Mouse (Mus musculus) right cerebral cortex, postnatal 36 days (tissue): ENCODE results near the gene Osm.

Source experiments
- DNase-seq, 2 experiments: peaks; one replicate each; pipeline ENCODE4 v3.0.0; 2022; ENCODE audit warnings: low spot score in 2 of 2, mixed read lengths in 1 of 2

Osm gene

DNA sequence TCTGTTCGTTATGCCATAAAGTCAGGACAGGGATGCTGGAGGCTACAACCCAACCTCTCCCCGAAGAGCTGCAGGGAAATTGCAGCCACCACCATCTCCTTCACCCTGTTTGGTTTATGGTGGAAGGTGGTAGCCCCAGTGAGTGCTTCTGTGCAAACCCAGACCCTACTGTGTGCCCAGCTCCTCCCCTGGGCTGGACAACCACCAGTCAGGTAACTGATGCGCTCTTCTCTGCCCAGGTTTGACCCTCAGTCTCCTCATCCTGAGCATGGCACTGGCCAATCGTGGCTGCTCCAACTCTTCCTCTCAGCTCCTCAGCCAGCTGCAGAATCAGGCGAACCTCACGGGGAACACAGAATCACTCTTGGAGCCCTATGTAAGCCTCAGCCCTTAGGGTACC lies 1.9 kb downstream of the Osm start:
- no peak for DNase-seq

DNA sequence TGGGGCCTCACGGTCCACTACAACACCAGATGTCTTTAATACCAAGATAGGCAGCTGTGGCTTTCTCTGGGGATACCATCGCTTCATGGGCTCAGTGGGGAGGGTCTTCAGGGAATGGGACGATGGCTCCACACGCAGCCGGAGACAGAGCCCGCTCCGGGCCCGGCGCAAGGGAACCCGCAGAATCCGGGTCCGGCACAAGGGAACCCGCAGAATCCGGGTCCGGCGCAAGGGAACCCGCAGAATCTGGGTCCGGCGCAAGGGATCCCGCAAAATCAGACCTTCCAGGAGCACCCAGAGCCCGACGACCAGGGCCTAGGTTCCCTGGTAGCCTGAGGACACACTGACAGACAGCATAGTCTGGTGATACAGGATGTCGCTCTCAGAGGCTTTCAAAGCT lies 3.5 kb downstream of the Osm start:
- no peak for DNase-seq

DNA sequence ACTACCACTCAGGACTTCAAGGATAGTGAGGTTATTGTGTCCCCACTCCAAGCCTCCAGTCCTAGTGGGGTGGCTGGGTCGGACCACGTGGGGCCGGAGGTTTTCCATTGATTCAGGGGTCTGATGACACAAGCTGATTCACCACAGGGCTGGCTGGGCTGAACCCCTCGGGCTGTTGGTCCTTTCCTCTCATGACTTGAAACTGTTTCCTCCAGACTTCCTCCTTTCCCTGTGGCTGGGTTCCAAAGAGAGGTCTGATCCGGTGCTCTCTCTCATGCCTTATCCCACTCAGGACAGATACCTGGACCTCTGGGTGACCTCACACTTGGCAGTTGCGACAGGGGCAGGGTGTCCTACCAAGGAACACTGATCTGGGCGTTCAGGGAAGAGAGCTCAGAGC lies 3.9 kb downstream of the Osm start:
- no peak for DNase-seq

DNA sequence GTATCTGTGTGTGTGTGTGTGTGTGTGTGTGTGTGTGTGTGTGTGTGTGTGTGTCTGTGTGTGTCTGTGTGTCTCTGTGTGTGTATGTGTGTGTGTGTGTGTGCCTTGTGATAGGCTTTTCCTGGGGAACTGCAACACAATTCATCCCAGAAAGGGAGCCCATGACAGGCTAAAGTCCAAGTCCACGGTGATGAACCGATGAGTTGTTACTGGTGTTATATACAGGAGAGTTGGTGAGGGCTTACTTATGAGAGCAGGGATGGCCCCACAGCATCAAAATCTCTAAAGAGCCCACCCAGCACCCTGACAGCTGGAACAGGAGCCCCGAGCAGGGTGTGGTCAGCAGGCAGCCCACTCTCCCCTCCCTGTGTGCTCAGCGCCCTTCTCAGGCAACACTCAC lies 5.0 kb downstream of the Osm start:
- no peak for DNase-seq

DNA sequence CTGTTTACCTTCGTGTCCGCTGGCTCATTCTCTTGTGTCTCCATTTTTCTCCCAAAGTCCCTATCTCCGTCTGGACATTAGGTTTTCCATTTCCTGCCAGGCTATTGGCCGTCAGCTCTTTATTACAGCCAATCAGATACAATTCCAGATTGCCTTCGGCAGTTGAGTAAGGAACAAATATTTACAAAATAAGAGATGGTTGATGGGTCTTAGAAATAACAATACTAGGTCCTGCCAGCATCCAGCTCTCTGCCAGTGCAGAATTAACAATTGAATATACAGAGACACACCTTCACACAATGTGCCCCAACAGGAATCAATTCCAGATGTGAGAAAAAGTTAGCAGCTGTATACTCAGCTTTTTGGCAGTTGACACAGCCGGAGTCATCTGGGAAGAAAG lies 9.9 kb downstream of the Osm start:
- DNase-seq, result no peak

DNA sequence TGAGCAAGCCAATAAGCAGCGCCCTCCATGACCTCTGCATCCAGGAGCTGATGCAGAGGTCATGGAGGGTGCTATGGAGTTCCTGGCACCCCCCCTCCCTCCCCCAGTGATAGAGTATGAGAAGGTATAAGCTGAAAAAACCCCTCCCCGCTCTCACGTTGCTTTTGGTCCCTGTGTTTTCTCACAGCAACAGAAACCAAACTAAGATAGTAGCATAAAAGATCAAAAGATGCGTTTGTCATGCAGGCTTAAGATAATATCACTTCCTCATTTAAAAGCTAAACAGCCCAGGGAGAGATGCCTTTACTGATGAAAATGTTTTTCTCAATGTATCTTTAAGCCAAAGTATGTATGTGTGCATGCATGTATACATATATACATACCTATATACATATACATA lies 10.4 kb downstream of the Osm start:
- no peak for DNase-seq

DNA sequence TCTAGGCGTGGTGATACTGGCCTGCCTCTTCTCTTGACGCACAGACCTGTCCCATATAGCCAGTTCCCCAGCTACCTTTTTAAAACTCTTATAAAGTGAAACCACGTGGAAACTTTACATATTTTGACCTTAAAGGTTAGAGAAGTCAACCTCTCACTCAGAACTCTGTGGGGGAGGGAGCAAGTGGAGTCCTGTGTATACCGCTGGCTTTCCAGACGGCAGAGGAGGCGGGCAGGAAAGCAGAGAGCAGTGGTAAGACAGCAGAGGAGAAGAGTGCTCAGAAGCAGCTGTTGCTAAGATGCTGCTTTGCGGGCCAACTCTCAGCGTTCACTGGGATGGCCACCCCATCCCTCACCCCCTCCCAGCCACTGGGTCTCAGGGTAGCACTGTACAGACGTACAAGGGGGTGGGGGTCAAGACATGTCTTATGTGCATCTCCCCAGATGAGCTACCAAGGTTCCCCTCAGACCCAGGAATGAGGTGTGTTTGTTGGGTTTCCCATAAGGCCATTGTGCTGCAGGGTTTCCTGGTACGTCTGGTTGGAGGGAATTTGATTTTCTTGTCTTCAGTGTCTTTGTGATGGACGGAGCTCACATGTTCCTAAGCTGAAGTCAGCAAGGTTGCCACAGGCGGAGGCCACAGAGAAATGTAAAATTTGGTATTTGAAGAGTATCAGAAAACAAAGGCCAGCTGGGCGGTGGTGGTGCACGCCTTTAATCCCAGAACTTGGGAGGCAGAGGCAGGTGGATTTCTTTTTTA lies 11.2 kb downstream of the Osm start:
- DNase-seq, result no peak

DNA sequence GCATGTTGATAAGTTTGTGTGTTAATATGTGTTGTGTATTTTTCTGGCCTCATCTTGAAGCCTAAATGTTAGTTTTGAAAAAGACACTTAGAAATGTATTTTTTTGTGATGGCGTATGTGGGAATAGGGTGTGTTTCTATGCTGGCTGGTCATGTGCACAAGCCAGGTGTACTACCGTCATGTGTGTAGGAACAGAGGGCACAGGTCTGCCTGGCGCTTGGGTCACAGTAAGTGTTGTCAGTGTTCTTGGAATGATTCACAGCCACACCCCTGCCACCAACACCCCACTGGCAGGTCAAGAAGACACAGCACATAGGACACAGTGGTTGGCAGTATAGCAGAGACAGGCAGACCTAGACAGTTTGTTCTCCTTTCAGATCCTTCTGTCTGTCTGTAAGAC lies 12.9 kb downstream of the Osm start:
- no peak for DNase-seq

DNA sequence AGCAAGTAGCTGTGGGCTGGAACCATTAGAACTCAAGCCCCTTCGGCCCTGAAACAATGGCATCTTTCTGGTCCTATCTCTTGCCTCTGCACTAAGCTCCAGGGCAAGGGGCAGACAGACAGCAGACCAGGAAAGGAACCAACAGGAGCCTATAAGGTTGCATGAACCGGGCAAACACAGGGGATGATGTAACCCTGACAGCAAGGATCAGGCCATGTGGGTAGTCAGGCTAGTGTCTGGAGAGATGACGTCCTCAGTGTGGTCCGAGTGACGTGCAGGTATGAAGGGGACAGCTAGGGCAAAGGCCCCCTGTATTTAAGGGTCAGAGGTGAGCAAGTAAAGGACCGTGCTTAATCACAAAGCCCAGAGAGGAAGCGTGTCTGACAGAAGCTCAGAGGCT lies 14.1 kb downstream of the Osm start:
- DNase-seq, result no peak

DNA sequence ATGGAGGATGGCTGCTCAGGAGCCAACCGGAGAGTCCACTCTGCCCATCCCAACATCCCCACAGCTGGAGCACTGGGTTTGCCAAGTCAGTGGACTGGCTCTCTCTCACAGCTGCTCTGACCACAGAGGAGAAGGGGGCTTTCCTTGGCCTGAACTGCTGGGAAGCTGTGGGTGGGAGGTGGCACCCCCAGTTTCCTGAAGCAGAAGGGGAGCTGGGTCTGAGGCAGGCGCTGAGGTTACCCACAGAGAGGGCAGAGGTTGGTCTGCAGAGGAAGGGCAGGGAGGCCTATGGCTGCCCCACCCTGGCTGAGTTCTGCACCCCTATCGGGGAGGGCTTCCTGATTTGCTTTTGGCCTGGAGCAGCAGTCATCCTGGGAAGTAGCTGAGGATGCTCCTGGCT lies 15.2 kb downstream of the Osm start:
- no peak for DNase-seq

DNA sequence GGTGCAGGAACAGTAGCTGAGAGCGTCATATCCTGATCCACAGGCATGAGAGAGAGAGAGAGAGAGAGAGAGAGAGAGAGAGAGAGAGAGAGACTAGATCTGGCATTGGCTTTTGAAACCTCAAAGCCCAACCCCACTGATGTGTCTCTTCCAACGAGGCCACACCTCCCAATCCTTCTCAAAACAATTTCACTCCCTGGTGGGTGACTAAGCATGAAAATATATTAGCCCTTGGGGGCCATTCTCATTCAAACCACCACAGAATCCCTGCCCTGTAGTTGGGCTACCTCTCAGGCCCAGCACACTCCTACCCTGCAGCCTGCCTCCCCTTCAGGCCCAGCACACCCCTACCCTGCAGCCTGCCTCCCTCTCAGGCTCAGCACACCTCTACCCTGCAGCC lies 16.7 kb downstream of the Osm start:
- no peak for DNase-seq

DNA sequence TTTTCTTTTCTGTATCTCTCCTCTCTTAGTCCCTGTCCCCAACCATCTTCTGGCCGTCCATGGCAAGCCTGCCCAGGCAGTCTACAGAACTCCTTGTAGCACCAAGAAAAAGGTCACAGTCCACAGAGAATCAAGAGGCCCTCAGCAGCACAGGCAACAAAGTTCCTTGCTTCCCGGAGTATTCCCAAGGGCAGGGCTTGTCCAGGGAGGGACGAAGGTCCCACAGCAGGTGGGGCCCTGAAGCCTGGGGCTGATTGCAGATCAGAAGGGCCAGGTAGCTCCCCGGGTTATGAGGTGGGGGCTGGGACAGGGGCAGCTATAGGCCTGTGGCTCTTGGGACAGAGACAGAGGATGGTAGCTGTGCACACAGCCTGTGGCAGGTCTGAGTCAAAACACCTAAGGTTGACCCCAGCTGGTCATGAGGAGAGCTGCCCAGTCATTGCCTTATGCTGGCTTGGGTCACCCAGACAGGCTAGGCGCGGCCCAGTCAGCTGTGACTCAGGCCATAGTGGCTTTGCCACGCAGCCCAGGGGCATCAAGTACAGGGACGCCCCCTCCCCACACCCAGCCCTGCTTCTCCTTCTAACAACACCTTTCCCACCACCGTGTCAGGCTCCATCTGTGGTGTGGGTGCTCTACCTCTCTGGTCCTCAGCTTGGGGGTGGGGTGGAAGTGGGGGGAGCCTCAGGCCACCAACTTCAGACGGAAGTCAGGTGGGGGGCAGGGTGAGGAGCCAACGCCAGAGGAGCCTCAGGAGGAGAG lies 20.8 kb downstream of the Osm start, which contains the start of gene Lif:
Gene Lif (plus strand): TSS at position 712 of the 762 bp plus-strand sequence.
- DNase-seq, result no peak

DNA sequence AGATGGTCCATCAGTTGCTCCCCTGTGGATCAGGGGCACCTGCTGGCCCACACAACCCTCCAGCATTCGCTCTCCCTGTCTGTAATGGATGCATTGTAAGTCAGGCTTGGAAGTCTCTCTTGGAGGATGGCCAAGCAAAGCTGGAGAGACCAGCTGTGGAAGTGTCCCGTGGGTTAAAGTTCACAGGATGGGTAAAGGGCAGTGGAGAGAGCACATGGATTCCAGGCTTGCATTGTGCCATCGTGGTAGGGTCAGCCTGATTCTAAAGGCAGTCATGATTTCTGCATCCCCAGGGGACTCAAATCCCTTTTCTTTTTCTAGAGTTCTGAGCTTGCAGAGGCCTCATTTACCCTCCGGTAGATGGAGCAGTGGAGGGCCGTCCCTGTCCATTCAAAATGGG lies 21.5 kb downstream of the Osm start:
- DNase-seq, result no peak

DNA sequence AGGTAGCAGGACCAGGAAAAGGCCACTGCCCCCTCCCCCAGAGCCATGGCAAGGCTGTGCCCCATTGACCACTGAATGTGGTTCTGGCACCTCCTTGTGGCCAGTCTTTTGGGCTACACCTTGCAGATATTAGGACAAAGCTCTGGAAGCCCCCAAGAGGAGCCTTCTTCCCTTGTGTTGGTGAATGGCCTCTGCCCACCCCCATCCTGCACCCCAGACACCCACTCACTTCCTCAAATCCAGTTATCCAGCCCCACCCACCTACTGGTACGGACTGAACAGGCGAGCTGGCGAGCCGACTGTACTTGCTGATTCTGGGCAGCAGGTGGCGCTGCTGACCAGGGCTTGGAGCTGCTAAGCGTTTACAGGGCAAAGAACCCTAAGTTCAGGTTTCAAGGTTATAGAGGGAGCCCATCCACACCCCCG lies 22.4 kb downstream of the Osm start:
- DNase-seq, result peak; percentile 52 to 66

DNA sequence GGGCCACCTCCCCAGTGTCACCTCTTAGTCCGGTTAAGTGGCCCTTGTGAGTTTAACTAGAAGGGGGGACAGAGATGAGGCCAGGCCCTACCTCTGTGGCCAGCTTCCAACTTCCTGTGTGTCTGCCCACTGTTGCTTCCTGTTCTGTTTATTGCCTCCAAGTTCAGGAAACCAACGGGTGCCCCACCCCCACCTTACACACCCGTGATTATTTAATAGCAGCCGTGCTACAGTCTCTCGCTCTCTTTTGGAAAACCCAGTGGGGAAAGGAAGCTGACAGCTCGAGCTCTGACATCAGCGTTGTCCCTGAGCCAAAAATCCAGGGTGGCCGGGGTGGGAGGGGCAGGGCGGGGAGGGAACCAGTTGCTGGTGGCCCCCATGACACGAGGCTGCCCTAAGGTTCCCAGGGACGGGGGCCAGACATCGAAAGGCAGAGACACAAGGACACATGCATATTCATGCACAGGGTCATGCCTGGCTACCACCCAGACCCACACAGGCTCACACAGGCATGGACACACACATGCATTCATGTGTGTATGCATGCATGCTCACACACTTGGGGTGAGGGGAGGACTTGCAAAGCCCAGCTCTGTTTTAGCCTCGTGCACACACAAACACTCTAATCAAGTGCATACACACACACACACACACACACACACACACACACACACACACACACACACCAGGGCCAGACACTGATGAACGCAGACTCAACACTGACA lies 24.4 kb downstream of the Osm start:
- no peak for DNase-seq

DNA sequence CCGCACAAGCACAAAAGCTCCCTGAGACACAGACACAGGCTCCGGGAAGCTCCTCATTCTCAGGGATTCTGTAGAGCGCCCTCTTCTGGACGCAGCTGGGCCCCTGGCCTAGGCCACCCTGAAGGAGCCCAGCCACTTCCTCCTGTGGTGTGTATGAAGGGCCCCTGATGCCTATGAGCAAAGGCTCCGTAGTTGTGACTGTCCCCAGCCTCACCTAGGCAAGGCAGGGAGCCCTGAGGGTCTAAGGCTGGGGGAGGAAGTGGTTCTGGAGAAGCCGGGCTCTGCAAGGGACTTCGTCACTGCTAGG lies 24.9 kb downstream of the Osm start:
- DNase-seq, result no peak

DNA sequence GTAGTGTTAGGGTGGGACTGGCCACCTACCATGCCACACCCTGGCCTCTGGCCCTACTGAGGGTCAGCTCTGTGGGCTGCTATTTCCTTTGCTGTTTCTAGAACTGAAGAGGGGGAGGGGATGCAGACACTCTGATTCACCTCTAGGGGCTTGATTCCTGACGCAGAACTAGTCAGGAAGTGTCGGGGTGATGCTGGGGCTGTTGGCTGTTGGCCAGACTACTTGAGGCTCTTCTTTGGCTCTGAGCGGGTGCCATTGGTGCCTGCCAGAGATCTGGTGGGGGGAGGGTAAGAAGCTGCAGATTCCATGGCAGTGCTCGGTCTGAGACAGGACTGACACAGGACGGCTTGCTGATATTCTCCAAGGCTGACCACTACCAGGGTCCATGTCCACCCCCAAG lies 25.7 kb downstream of the Osm start:
- no peak for DNase-seq

DNA sequence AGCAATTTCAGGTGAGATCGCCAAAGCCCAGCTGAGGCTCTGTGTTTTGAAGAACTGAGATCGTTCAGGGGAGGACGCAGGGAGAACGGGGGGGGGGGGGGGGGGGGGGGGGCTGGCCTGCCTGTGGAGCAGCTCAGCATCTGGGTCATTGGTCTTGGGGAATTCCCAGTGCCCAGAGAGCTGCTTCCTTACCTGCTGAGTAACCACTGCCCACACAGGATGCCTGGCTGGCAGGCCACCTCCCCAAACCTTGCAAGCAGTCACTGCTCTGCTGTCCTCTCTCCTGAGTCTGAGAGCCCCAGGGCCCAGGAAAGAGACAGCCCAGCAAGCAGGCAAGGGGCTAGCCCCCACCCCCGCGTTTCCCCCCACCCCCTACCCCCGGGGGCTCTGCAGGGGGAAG lies 26.6 kb downstream of the Osm start:
- DNase-seq, result no peak

DNA sequence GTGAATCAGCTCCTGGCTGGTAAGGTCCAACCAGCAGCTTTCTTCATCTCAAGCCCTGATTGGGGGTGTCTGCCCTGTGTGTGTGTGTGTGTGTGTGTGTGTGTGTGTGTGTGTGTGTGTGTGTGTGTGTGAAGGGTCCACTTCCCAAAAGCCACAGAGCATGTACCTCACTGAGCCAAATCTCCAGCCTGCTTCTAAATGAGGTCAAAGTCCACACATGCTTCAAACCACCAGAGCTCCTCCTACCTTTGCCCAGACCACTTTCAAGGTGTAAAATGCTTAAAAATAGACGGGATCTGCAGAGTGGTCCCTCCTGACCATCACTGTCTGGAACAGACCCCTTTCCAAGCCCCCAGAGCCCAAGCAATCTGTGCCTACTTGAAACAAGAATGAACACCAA lies 27.1 kb downstream of the Osm start:
- no peak for DNase-seq

DNA sequence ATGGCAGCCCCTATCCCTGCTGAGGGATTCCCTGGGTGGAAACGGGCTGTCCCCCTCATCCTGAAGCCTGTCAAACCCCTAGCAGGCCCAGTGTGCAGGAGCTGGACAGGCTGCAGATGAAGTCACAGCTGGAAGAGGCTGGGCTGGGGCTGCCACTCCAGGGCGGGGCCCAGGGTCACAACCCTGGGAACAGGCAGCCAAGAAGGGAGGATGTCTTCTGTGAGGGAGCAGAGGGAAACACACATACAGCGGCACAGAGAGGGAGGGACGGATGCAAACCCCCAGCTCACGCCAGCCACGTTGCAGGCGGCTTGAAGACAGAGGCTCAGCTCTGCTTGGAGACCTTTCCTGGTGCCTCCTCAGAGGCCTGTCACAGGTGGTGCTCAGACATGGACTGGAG lies 27.8 kb downstream of the Osm start:
- no peak for DNase-seq

DNA sequence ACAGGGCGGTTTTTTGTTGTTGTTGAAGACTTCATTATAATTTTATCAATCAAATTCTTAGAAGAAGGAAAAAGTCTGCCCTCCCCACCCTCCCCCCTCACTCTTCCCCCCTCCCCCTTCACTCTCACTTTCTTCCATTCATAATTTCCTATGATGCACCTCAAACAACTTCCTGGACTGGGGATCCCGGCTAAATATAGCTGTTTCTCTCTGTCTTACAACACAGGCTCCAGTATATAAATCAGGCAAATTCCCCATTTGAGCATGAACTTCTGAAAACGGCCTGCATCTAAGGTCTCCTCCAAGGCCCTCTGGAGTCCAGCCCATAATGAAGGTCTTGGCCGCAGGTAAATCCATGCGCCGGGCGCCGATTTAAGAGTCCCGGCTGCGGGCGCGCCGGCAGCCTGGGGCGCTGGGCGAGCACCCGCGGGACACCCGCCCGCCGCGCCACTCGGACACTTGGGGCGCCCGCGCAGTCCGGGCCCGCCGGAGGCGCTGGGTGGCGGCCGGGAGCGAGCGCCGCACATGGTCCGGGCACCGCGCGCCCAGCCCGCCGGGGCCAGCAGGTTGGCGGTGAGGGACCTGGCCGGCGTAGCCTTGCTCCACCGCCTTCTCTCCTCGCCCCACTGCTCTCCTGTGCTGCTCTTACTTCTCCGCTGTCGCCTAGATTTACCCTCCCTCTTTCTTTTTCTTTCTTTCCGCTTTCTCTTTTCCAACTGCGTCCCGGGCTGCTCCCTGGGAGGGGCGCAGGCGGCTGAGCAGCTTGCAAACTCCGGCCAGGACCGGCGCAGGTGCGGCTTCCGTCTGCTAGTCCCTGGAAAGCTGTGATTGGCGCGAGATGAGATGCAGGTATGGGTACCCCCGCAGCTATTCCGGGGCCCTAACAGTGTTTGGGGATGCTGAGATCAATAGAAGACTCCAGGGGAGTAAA lies 30.3 kb downstream of the Osm start:
- DNase-seq, result no peak

DNA sequence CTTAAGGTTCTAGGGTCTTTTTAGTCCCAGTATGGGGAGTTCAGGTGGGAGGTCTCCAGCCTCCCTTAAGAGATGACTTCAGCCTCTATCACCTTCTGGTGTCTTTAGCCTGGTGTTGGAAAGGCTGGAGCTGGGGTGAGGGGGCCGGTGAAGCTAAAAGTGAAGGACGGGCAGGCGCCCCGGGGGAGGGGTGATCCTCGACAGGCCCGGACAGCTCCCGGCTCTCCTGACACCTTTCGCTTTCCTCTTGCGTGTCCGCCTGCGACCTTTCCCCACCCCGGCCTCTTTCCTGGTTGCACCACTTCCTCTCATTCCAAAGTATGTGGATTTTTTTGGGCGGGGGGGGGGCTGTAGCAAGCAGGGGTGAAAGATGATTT lies 31.0 kb downstream of the Osm start:
- no peak for DNase-seq
